Mouse (Mus musculus): ENCODE results near the gene Lrrc8d.

GRCm38 (mm10) chr5:105672332-105672731 lies 27.4 kb upstream of the Lrrc8d start:
- no peak for TF ChIP-seq CTCF (IDR thresholded peaks at IDR 0.05; ENCODE audit: borderline replicate concordance, extremely low read depth, insufficient read depth, insufficient read length)
- TF ChIP-seq POLR2A (IDR thresholded peaks at IDR 0.05; ENCODE audit: borderline replicate concordance, extremely low read depth, insufficient read depth, insufficient read length, poor library complexity, severe bottlenecking), result no peak
